Comparison of ENCODE assay signal across 7 mouse cellular contexts in genomic region chr14:76948948-76949347, GRCm38 (mm10).
DNase-seq lines count a peak whose midpoint lies in the region; ATAC-seq lines count a peak whose summit lies in the region.

No protein-coding gene starts in this region.

- peaks cover 30% of the 10 kb centered on the region for H3K4me1 ChIP-seq in heart, embryonic 15.5 days (replicated peaks)
- peaks cover 16% of the 10 kb centered on the region for H3K4me1 ChIP-seq in stomach, embryonic 14.5 days (ENCODE audit: control insufficient read depth, insufficient read depth, low read length)

- WGBS in heart, embryonic 15.5 days: 34% methylated on average over 3 of the region's 3 CpGs
- 31% methylated on average over 3 of the region's 3 CpGs for WGBS in stomach, embryonic 14.5 days

- H3K9ac ChIP-seq in heart, embryonic 15.5 days: no peak overlapping the region
- no peak overlapping the region for H3K9ac ChIP-seq in stomach, embryonic 14.5 days (replicated peaks; ENCODE audit: low read depth, low read length)

- H3K4me3 ChIP-seq in heart, embryonic 15.5 days: no peak overlapping the region
- no peak overlapping the region for H3K4me3 ChIP-seq in stomach, embryonic 14.5 days (ENCODE audit: low read depth, low read length)

- 0 out of 2 replicates have a peak, but pooled peaks have one; percentile 14 for ATAC-seq in heart, embryonic 15.5 days (replicated peaks; ENCODE audit: insufficient number of reproducible peaks, insufficient read depth, low FRiP score, low read depth)
- ATAC-seq in stomach, embryonic 14.5 days (ENCODE audit: insufficient number of reproducible peaks, insufficient read depth, low FRiP score, low read depth): peak; percentile 76; the same call in 1 of the 2 replicates
- ATAC-seq in erythroid progenitor cell, adult 5-6 weeks (replicated peaks; ENCODE audit: low FRiP score, poor library complexity, severe bottlenecking): no peak

- peak overlapping the region; percentile 76 for H3K27ac ChIP-seq in heart, embryonic 15.5 days
- H3K27ac ChIP-seq in stomach, embryonic 14.5 days (ENCODE audit: low read length): peak overlapping the region; percentile 79

- no peaks in the 10 kb centered on the region for H3K9me3 ChIP-seq in heart, embryonic 15.5 days (replicated peaks)
- H3K9me3 ChIP-seq in stomach, embryonic 14.5 days (ENCODE audit: control insufficient read depth, low read depth, low read length): no peaks in the 10 kb centered on the region

- DNase-seq in adrenal gland, adult 18-20 months (ENCODE audit: low spot score in 2 of 2): peak; percentile 25 to 37
- DNase-seq in adrenal gland, postnatal 14 days: peak; percentile 70
- peak; percentile 52 to 59 for DNase-seq in kidney, postnatal 4 days
- DNase-seq in spleen, postnatal 36 days (ENCODE audit: low spot score in 2 of 2): no peak

- H3K36me3 ChIP-seq in heart, embryonic 15.5 days: no peaks in the 10 kb centered on the region
- no peaks in the 10 kb centered on the region for H3K36me3 ChIP-seq in stomach, embryonic 14.5 days (ENCODE audit: control insufficient read depth, insufficient read depth, low read length)

- H3K27me3 ChIP-seq in heart, embryonic 15.5 days: no peaks in the 10 kb centered on the region
- H3K27me3 ChIP-seq in stomach, embryonic 14.5 days (ENCODE audit: control insufficient read depth, insufficient read depth, low read length): no peaks in the 10 kb centered on the region

- H3K4me2 ChIP-seq in heart, embryonic 15.5 days: no peak overlapping the region
- no peak overlapping the region for H3K4me2 ChIP-seq in stomach, embryonic 14.5 days (replicated peaks; ENCODE audit: low read depth, low read length)

Comparison
In these comparisons a context has a peak if more than half of its experiments do, and no peak if none do; other contexts are left out.
1. DNase-seq: peak in adrenal gland, adult 18-20 months (2 of 2), adrenal gland, postnatal 14 days (single experiment) and kidney, postnatal 4 days (2 of 2); none in spleen, postnatal 36 days (0 of 2).